Mouse (Mus musculus) c-Kit-positive CD71-positive TER-119-positive erythroid progenitor cells, embryonic 14.5 days (primary cell): ENCODE measurements around the gene Lrrc8a.

Experiments used
- DNase-seq: peaks from one replicate; pipeline ENCODE4 v3.0.0-alpha.2; 2013; ENCODE audit warnings: low spot score

The Lrrc8a gene

GRCm38 (mm10) chr2:30237199-30237880, at the start of gene Lrrc8a:
Gene Lrrc8a (plus strand): TSS chr2:30237715.
- peak; percentile 96 for DNase-seq

- no peak for DNase-seq
Measured at GRCm38 (mm10) chr2:30191790-30192580, 45.5 kb upstream of the Lrrc8a start.

- no peak for DNase-seq
Measured at GRCm38 (mm10) chr2:30194656-30195055, 42.9 kb upstream of the Lrrc8a start.

- no peak for DNase-seq
Measured at GRCm38 (mm10) chr2:30198021-30198420, 39.5 kb upstream of the Lrrc8a start.

GRCm38 (mm10) chr2:30199984-30200383, 37.5 kb upstream of the Lrrc8a start:
- DNase-seq, result no peak

GRCm38 (mm10) chr2:30200388-30200925, 37.1 kb upstream of the Lrrc8a start:
- no peak for DNase-seq

- peak; percentile 70 for DNase-seq
Measured at GRCm38 (mm10) chr2:30203439-30203838, 34.1 kb upstream of the Lrrc8a start.

GRCm38 (mm10) chr2:30205255-30205628, 32.3 kb upstream of the Lrrc8a start:
- no peak for DNase-seq

GRCm38 (mm10) chr2:30205629-30206357, 31.7 kb upstream of the Lrrc8a start, which contains the start of gene Kyat1:
Gene Kyat1 (minus strand): TSS chr2:30205847.
- DNase-seq, result peak; percentile 92

- no peak for DNase-seq
Measured at GRCm38 (mm10) chr2:30207401-30207800, 30.1 kb upstream of the Lrrc8a start.

GRCm38 (mm10) chr2:30207886-30208285, 29.6 kb upstream of the Lrrc8a start:
- no peak for DNase-seq

- DNase-seq, result no peak
Measured at GRCm38 (mm10) chr2:30211408-30212168, 25.9 kb upstream of the Lrrc8a start.

- no peak for DNase-seq
Measured at GRCm38 (mm10) chr2:30212169-30212545, 25.4 kb upstream of the Lrrc8a start.

- DNase-seq, result no peak
Measured at GRCm38 (mm10) chr2:30212951-30213350, 24.6 kb upstream of the Lrrc8a start.

GRCm38 (mm10) chr2:30214745-30215144, 22.8 kb upstream of the Lrrc8a start:
- DNase-seq, result no peak

GRCm38 (mm10) chr2:30215493-30215892, 22.0 kb upstream of the Lrrc8a start:
- no peak for DNase-seq

- no peak for DNase-seq
Measured at GRCm38 (mm10) chr2:30216293-30216692, 21.2 kb upstream of the Lrrc8a start.

- DNase-seq, result no peak
Measured at GRCm38 (mm10) chr2:30235593-30235992, 1.9 kb upstream of the Lrrc8a start.

- peak; percentile 20 for DNase-seq
Measured at GRCm38 (mm10) chr2:30236426-30237198, 903 bp upstream of the Lrrc8a start.

- no peak for DNase-seq
Measured at GRCm38 (mm10) chr2:30237881-30238280, 366 bp downstream of the Lrrc8a start.

- no peak for DNase-seq
Measured at GRCm38 (mm10) chr2:30238906-30239465, 1.5 kb downstream of the Lrrc8a start.
